Mouse (Mus musculus): Measurements from ENCODE around the gene Hs1bp3. TPM values are rescaled to one million over a fixed set of nuclear protein-coding genes. Genes with fewer than 3 reads are reported as not detected.

Hs1bp3 gene
- polyA plus RNA-seq, 1 experiment from 2014 or later: 17.5 TPM

- 60% methylated on average over 3 of the region's 3 CpGs for WGBS
Measured at GRCm38 (mm10) chr12:8366688-8367087, 53.5 kb downstream of the Hs1bp3 start.

GRCm38 (mm10) chr12:8371746-8372510 is 58.7 kb downstream of the Hs1bp3 start:
- no peak for ATAC-seq (ENCODE audit: insufficient number of reproducible peaks, insufficient read depth, low FRiP score, low TSS enrichment, low read depth)
- no peaks in the 10 kb centered on the region for H3K9me3 ChIP-seq
- H3K27me3 ChIP-seq: no peaks in the 10 kb centered on the region
- H3K4me1 ChIP-seq (replicated peaks): no peaks in the 10 kb centered on the region
- no peaks in the 10 kb centered on the region for H3K36me3 ChIP-seq
- no peak overlapping the region for H3K9ac ChIP-seq (replicated peaks)
- H3K4me3 ChIP-seq (replicated peaks): no peak overlapping the region
- WGBS: 74% methylated on average over 5 of the region's 5 CpGs
- no peak overlapping the region for H3K4me2 ChIP-seq
- no peak overlapping the region for H3K27ac ChIP-seq

More at GRCm38 (mm10) chr12:8366688-8367087, 53.5 kb downstream of the Hs1bp3 start:
- no peak overlapping the region for H3K27ac ChIP-seq
- H3K4me3 ChIP-seq (replicated peaks): no peak overlapping the region
- no peaks in the 10 kb centered on the region for H3K27me3 ChIP-seq
- peaks cover 9% of the 10 kb centered on the region for H3K4me1 ChIP-seq (replicated peaks)
- ATAC-seq (ENCODE audit: insufficient number of reproducible peaks, insufficient read depth, low FRiP score, low TSS enrichment, low read depth): no peak
- no peaks in the 10 kb centered on the region for H3K36me3 ChIP-seq
- H3K4me2 ChIP-seq: no peak overlapping the region
- H3K9ac ChIP-seq (replicated peaks): no peak overlapping the region
- H3K9me3 ChIP-seq: no peaks in the 10 kb centered on the region

GRCm38 (mm10) chr12:8372511-8373180 is 59.4 kb downstream of the Hs1bp3 start:
- no peak overlapping the region for H3K27ac ChIP-seq
- H3K4me3 ChIP-seq (replicated peaks): no peak overlapping the region
- ATAC-seq (ENCODE audit: insufficient number of reproducible peaks, insufficient read depth, low FRiP score, low TSS enrichment, low read depth): no peak
- H3K36me3 ChIP-seq: no peaks in the 10 kb centered on the region
- H3K4me1 ChIP-seq (replicated peaks): 0 out of 2 replicates have a peak, but pooled peaks cover 4% of the 10 kb centered on the region
- H3K4me2 ChIP-seq: no peak overlapping the region
- WGBS: 78% methylated on average over 7 of the region's 7 CpGs
- H3K27me3 ChIP-seq: no peaks in the 10 kb centered on the region
- H3K9ac ChIP-seq (replicated peaks): no peak overlapping the region
- H3K9me3 ChIP-seq: no peaks in the 10 kb centered on the region

GRCm38 (mm10) chr12:8373741-8374140 is 60.5 kb downstream of the Hs1bp3 start:
- H3K9me3 ChIP-seq: no peaks in the 10 kb centered on the region
- WGBS: 85% methylated on average over 5 of the region's 5 CpGs
- no peak for ATAC-seq (ENCODE audit: insufficient number of reproducible peaks, insufficient read depth, low FRiP score, low TSS enrichment, low read depth)

GRCm38 (mm10) chr12:8377169-8377568 is 63.9 kb downstream of the Hs1bp3 start:
- H3K27ac ChIP-seq: no peak overlapping the region
- no peak overlapping the region for H3K9ac ChIP-seq (replicated peaks)
- no peaks in the 10 kb centered on the region for H3K36me3 ChIP-seq
- peaks cover 27% of the 10 kb centered on the region for H3K4me1 ChIP-seq (replicated peaks)
- 62% methylated on average over 1 of the region's 1 CpGs for WGBS
- no peak overlapping the region for H3K4me2 ChIP-seq
- H3K4me3 ChIP-seq (replicated peaks): no peak overlapping the region
- no peaks in the 10 kb centered on the region for H3K27me3 ChIP-seq
- no peak for ATAC-seq (ENCODE audit: insufficient number of reproducible peaks, insufficient read depth, low FRiP score, low TSS enrichment, low read depth)
- H3K9me3 ChIP-seq: no peaks in the 10 kb centered on the region

More at GRCm38 (mm10) chr12:8373741-8374140, 60.5 kb downstream of the Hs1bp3 start:
- H3K4me1 ChIP-seq (replicated peaks): peaks cover 13% of the 10 kb centered on the region
- H3K36me3 ChIP-seq: no peaks in the 10 kb centered on the region
- H3K4me3 ChIP-seq (replicated peaks): no peak overlapping the region
- H3K9ac ChIP-seq (replicated peaks): no peak overlapping the region
- H3K4me2 ChIP-seq: no peak overlapping the region
- no peaks in the 10 kb centered on the region for H3K27me3 ChIP-seq
- H3K27ac ChIP-seq: no peak overlapping the region

- peaks cover 27% of the 10 kb centered on the region for H3K4me1 ChIP-seq (replicated peaks)
- no peaks in the 10 kb centered on the region for H3K9me3 ChIP-seq
- no peak overlapping the region for H3K4me3 ChIP-seq (replicated peaks)
- H3K27me3 ChIP-seq: no peaks in the 10 kb centered on the region
- 0 out of 2 replicates have a peak overlapping the region, but pooled peaks have one; percentile 18 for H3K27ac ChIP-seq
- no peak overlapping the region for H3K4me2 ChIP-seq
- 0 out of 2 replicates have a peak, but pooled peaks have one; percentile 30 for ATAC-seq (ENCODE audit: insufficient number of reproducible peaks, insufficient read depth, low FRiP score, low TSS enrichment, low read depth)
- no peaks in the 10 kb centered on the region for H3K36me3 ChIP-seq
- H3K9ac ChIP-seq (replicated peaks): no peak overlapping the region
- 24% methylated on average over 9 of the region's 9 CpGs for whole genome bisulfite sequencing
Measured at GRCm38 (mm10) chr12:8377955-8378620, 64.9 kb downstream of the Hs1bp3 start.

- Histone ChIP-seq H3K27ac (no peak overlapping the region), H3K4me1 (replicated peaks) (peaks cover 27% of the 10 kb centered on the region), H3K9ac (replicated peaks) (no peak overlapping the region), H3K4me3 (replicated peaks) (no peak overlapping the region), H3K4me2 (no peak overlapping the region), H3K9me3 (no peaks in the 10 kb centered on the region), H3K27me3 (no peaks in the 10 kb centered on the region), H3K36me3 (no peaks in the 10 kb centered on the region)
- WGBS: 54% methylated on average over 8 of the region's 8 CpGs
- no peak for ATAC-seq (ENCODE audit: insufficient number of reproducible peaks, insufficient read depth, low FRiP score, low TSS enrichment, low read depth)
Measured at GRCm38 (mm10) chr12:8379795-8380521, 66.7 kb downstream of the Hs1bp3 start.

GRCm38 (mm10) chr12:8380944-8381343 is 67.7 kb downstream of the Hs1bp3 start:
- no peak overlapping the region for H3K27ac ChIP-seq
- no peaks in the 10 kb centered on the region for H3K36me3 ChIP-seq
- H3K9ac ChIP-seq (replicated peaks): no peak overlapping the region
- H3K9me3 ChIP-seq: no peaks in the 10 kb centered on the region
- no peak overlapping the region for H3K4me3 ChIP-seq (replicated peaks)
- H3K4me2 ChIP-seq: no peak overlapping the region
- no peak for ATAC-seq (ENCODE audit: insufficient number of reproducible peaks, insufficient read depth, low FRiP score, low TSS enrichment, low read depth)
- H3K27me3 ChIP-seq: no peaks in the 10 kb centered on the region
- 63% methylated on average over 9 of the region's 9 CpGs for WGBS
- peaks cover 27% of the 10 kb centered on the region for H3K4me1 ChIP-seq (replicated peaks)

- ATAC-seq (ENCODE audit: insufficient number of reproducible peaks, insufficient read depth, low FRiP score, low TSS enrichment, low read depth): no peak
- WGBS: 56% methylated on average over 2 of the region's 2 CpGs
- Histone ChIP-seq H3K9ac (replicated peaks) (no peak overlapping the region), H3K4me1 (replicated peaks) (peaks cover 31% of the 10 kb centered on the region), H3K4me3 (replicated peaks) (no peak overlapping the region), H3K4me2 (no peak overlapping the region), H3K27ac (no peak overlapping the region), H3K9me3 (no peaks in the 10 kb centered on the region), H3K27me3 (no peaks in the 10 kb centered on the region), H3K36me3 (no peaks in the 10 kb centered on the region)
Measured at GRCm38 (mm10) chr12:8381940-8382339, 68.7 kb downstream of the Hs1bp3 start.

- H3K4me1 ChIP-seq (replicated peaks): peaks cover 21% of the 10 kb centered on the region
- H3K9me3 ChIP-seq: no peaks in the 10 kb centered on the region
- H3K9ac ChIP-seq (replicated peaks): no peak overlapping the region
- no peak overlapping the region for H3K27ac ChIP-seq
- no peak overlapping the region for H3K4me3 ChIP-seq (replicated peaks)
- no peak overlapping the region for H3K4me2 ChIP-seq
- H3K36me3 ChIP-seq: no peaks in the 10 kb centered on the region
- ATAC-seq (ENCODE audit: insufficient number of reproducible peaks, insufficient read depth, low FRiP score, low TSS enrichment, low read depth): no peak
- 78% methylated on average over 6 of the region's 6 CpGs for WGBS
- no peaks in the 10 kb centered on the region for H3K27me3 ChIP-seq
Measured at GRCm38 (mm10) chr12:8383822-8384221, 70.6 kb downstream of the Hs1bp3 start.
